Mouse (Mus musculus): ENCODE data around the gene 4933412E24Rik.

DNA sequence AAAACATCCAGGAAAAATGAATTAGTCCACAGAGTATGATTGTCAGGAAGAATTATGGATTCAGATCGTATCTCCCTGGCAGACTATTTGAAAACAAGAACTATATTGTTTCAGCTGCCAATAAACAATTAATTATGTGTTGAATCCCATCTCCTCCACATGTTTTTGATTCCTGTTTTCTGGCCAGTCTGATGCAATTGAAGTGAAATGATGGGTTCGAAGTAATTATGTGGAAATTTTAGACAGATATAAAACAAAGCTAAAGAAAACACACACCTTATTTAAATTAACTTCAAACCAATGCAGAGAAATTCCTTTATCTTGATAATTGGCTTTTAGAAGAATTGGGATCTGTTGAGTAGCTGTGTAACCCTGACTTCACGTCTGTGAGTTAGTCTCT is 14.3 kb upstream of the 4933412E24Rik start:
- TF ChIP-seq ZNF384 (IDR thresholded peaks at IDR 0.05; ENCODE audit: low read depth, low read length), result no peak
- no peak for TF ChIP-seq HCFC1 (IDR thresholded peaks at IDR 0.05; ENCODE audit: borderline replicate concordance, insufficient read depth, low read length)

Measured in ES-E14 (cell line).